Mouse (Mus musculus) spleen, adult 2 months (tissue): ENCODE data around the gene Nusap1.

Source experiments
- CTCF ChIP-seq: fragments of 200-500 bp; IDR thresholded peaks from 2 replicates; pipeline ENCODE4 v1.5.1; 2011; ENCODE audit warnings: mild to moderate bottlenecking, inconsistent platforms; ENCODE audit not compliant: insufficient read depth, insufficient read length, insufficient replicate concordance; ENCODE audit errors: extremely low read depth
- POLR2A ChIP-seq: fragments of 200-500 bp; IDR thresholded peaks from 2 replicates; pipeline ENCODE4 v1.6.1; 2011; ENCODE audit warnings: low read depth, low read length, inconsistent platforms

DNA sequence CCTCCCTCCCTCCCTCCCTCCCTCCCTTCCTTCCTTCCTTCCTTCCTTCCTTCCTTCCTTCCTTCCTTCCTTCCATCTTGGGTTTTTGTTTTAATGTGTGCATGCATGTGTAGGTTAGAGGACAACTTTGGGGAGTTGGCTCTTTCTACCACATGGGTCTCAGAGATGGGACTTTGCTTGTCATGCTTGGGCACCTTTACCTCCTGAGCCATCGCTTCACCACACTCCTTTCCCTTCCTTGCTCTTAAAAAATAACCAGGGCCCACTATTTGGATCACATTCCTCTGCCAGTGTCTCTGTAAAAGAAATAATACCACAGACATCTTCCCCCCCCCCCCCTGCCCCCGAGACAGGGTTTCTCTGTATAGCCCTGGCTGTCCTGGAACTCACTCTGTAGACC, 65.6 kb downstream of the Nusap1 start:
- no peak for TF ChIP-seq POLR2A
- no peak for TF ChIP-seq CTCF
